Mouse (Mus musculus): ENCODE measurements at regions not wholly inside any gene's neighbourhood (a gene's known extent, or its start where the extent isn't known, plus 50 kb on each side); places are given as distances from the start of the nearest gene placed in this dataset.

DNA sequence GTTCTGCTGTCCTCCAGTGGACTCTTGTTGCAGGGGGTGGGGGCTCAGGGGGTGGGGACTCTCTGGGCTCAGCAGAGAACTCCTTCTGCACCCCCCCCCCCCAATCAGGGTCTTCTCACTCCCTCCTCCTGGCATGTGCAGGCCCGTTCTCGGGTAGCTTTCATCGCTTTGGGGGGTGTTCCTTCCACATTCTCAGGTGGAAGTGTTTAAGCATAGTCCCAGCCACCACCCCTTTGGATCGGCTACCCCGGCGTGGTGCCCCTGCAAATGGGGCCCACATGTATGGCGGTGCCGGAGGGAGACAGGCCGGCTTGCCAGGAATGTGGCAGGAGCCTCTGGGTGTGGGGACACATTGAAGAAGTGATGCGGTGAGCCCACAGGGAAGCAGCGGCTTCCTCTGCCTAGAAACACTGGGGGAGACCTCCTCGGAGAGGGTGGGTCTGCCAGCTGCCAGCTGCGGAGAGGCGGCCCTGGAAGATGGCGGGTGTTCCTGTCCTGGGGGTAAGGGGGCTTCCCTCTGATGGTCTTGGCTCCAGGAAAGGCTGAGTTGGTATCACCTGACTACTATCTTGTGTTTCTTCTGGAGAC is 92.7 kb downstream of the Asb1 start:
- Histone ChIP-seq H3K4me3 (no peak overlapping the region), H3K27ac (no peak overlapping the region)
- no peak for DNase-seq (ENCODE audit: extremely low spot score in 1 of 2, low spot score in 2 of 2)
- TF ChIP-seq CTCF (IDR thresholded peaks at IDR 0.05) = no peak
- intact Hi-C loops (cut with DNase I) = no loop called here

DNA sequence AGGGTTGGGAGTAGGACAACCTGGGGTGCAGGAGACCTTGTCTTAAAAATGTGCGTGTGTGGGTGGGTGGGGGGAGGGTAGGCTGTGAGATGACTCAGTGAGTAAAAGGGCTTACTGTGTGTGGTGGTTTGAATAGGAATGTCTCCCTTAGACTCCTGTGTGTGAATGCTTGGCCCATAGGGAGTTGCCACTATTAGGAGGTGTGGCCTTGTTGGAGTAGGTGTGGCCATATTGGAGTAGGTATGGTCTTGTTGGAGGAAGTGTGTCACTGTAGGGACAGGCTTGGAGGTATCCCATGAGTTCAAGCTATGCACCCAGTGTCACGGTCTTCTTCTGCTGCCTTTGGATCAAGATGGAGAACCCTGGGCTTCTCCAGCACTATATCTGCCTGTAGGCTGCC is 96.2 kb downstream of the Asb1 start:
- Histone ChIP-seq H3K4me3 (no peak overlapping the region), H3K27ac (no peak overlapping the region)
- no peak for TF ChIP-seq CTCF (IDR thresholded peaks at IDR 0.05)
- intact Hi-C loops (cut with DNase I) = no loop called here
- no peak for DNase-seq (ENCODE audit: extremely low spot score in 1 of 2, low spot score in 2 of 2)

GRCm38 (mm10) chr1:91640551-91640950 is 100.2 kb downstream of the Asb1 start:
- intact Hi-C loops (cut with DNase I) = no loop called here
- no peak overlapping the region for H3K4me3 ChIP-seq
- H3K27ac ChIP-seq = no peak overlapping the region
- DNase-seq (ENCODE audit: extremely low spot score in 1 of 2, low spot score in 2 of 2) = no peak
- no peak for TF ChIP-seq CTCF (IDR thresholded peaks at IDR 0.05)

GRCm38 (mm10) chr1:91658991-91659441 is 118.7 kb downstream of the Asb1 start:
- TF ChIP-seq CTCF (IDR thresholded peaks at IDR 0.05) = no peak
- DNase-seq (ENCODE audit: extremely low spot score in 1 of 2, low spot score in 2 of 2) = no peak
- no peak overlapping the region for H3K4me3 ChIP-seq
- no peak overlapping the region for H3K27ac ChIP-seq
- intact Hi-C loops (cut with DNase I) = no loop called here

GRCm38 (mm10) chr1:91659486-91659885 is 119.1 kb downstream of the Asb1 start:
- DNase-seq (ENCODE audit: extremely low spot score in 1 of 2, low spot score in 2 of 2) = no peak
- intact Hi-C loops (cut with DNase I) = no loop called here
- no peak for TF ChIP-seq CTCF (IDR thresholded peaks at IDR 0.05)
- Histone ChIP-seq H3K27ac (no peak overlapping the region), H3K4me3 (no peak overlapping the region)

- Histone ChIP-seq H3K4me3 (no peak overlapping the region), H3K27ac (no peak overlapping the region)
- intact Hi-C loops (cut with DNase I) = no loop called here
- no peak for TF ChIP-seq CTCF (IDR thresholded peaks at IDR 0.05)
- no peak for DNase-seq (ENCODE audit: extremely low spot score in 1 of 2, low spot score in 2 of 2)
Observed at GRCm38 (mm10) chr1:91663289-91663688, 122.9 kb downstream of the Asb1 start.

GRCm38 (mm10) chr1:91664622-91665021 is 124.3 kb downstream of the Asb1 start:
- H3K27ac ChIP-seq = no peak overlapping the region
- H3K4me3 ChIP-seq = no peak overlapping the region
- DNase-seq (ENCODE audit: extremely low spot score in 1 of 2, low spot score in 2 of 2) = no peak
- TF ChIP-seq CTCF (IDR thresholded peaks at IDR 0.05) = no peak
- intact Hi-C loops (cut with DNase I) = no loop called here

DNA sequence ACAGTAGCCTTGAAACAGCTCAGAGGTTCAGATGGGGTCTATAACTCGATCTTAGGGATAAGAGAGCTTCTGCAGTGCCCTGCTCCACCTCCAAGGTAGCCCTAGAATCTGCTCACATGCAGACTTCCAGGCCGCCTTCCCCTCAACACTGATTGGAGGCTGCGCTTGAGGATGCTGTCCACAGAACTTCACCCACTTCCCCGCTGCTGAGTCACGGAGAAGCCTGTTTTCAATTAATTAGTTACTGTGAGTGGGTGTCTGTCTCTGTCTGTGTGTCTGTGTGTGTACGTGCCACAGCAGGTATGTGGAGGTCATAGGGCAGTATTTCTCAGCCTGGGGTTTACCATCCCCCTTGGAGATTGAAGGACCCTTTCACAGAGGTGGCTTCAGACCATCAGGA is 128.2 kb downstream of the Asb1 start:
- TF ChIP-seq CTCF (IDR thresholded peaks at IDR 0.05) = no peak
- intact Hi-C loops (cut with DNase I) = no loop called here
- DNase-seq (ENCODE audit: extremely low spot score in 1 of 2, low spot score in 2 of 2) = no peak
- Histone ChIP-seq H3K27ac (no peak overlapping the region), H3K4me3 (no peak overlapping the region)

DNA sequence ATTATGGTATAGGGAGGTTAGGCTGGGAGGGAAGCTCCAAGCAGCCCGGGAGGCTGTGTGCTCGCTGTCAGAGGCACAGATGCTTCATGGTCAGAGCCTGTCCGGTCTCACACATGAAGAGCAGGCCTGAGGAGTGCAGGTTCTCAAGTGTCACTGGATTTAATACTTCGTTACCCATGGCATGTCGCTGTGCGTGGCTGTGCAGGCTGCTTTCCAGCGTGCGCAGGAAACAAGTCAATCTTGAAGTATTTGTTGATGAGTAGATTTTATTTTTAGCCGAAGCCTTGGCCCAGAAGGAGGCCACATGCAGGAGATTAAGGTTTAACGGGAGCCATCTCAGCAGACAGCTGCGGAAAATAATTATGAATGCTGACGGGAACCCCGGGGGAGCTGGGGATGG is 130.3 kb upstream of the Twist2 start:
- no peak for DNase-seq (ENCODE audit: extremely low spot score in 1 of 2, low spot score in 2 of 2)
- no peak for TF ChIP-seq CTCF (IDR thresholded peaks at IDR 0.05)
- intact Hi-C loops (cut with DNase I) = no loop called here
- Histone ChIP-seq H3K4me3 (no peak overlapping the region), H3K27ac (no peak overlapping the region)

- intact Hi-C loops (cut with DNase I) = no loop called here
- Histone ChIP-seq H3K27ac (no peak overlapping the region), H3K4me3 (no peak overlapping the region)
- TF ChIP-seq CTCF (IDR thresholded peaks at IDR 0.05) = no peak
- DNase-seq (ENCODE audit: extremely low spot score in 1 of 2, low spot score in 2 of 2) = no peak
Observed at GRCm38 (mm10) chr1:91674082-91674655, 127.1 kb upstream of the Twist2 start.

- intact Hi-C loops (cut with DNase I) = no loop called here
- Histone ChIP-seq H3K27ac (no peak overlapping the region), H3K4me3 (no peak overlapping the region)
- no peak for TF ChIP-seq CTCF (IDR thresholded peaks at IDR 0.05)
- DNase-seq (ENCODE audit: extremely low spot score in 1 of 2, low spot score in 2 of 2) = no peak
Observed at GRCm38 (mm10) chr1:91677062-91677461, 124.2 kb upstream of the Twist2 start.

- intact Hi-C loops (cut with DNase I) = no loop called here
- Histone ChIP-seq H3K4me3 (no peak overlapping the region), H3K27ac (no peak overlapping the region)
- DNase-seq (ENCODE audit: extremely low spot score in 1 of 2, low spot score in 2 of 2) = no peak
- no peak for TF ChIP-seq CTCF (IDR thresholded peaks at IDR 0.05)
Observed at GRCm38 (mm10) chr1:91678789-91679188, 122.5 kb upstream of the Twist2 start.

DNA sequence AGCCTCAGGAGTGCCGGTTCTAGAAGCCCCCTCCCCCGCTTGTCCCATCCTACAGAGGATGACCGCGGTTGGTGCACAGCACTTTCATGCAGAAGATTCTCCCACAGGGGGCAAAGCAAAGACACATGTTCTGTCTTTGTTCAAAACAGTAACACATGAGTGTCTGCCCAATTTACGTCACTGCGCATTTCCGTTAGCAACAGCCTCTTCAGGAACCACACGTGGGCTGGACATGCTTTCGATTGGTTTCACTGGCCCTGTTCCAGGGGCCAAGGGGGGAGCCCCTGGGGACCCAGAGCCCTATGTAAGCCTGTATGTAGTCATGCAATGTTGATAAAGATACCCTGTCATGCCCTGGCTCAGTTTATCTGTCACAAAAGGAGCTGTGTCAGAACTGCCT is 116.2 kb upstream of the Twist2 start:
- Histone ChIP-seq H3K27ac (no peak overlapping the region), H3K4me3 (no peak overlapping the region)
- DNase-seq (ENCODE audit: extremely low spot score in 1 of 2, low spot score in 2 of 2) = no peak
- intact Hi-C loops (cut with DNase I) = no loop called here
- no peak for TF ChIP-seq CTCF (IDR thresholded peaks at IDR 0.05)
